9 mouse cellular contexts compared by ENCODE assay signal in genomic region chr1:132765887-132766651, GRCm38 (mm10). TPM values are rescaled to one million over a fixed set of nuclear protein-coding genes. Genes with fewer than 3 reads are reported as not detected.
A peak's percentile ranks its signal among the peaks of the same experiment; 100 is the strongest.
DNase-seq lines count a peak whose midpoint lies in the region; ATAC-seq and TF ChIP-seq lines count a peak whose summit lies in the region.
"Had no signal": no experiment of that assay in that cellular context is flagged by ENCODE, and none has a peak within 500 bp of the region (broad histone marks: within the 10 kb centered on the region; RNA-seq: fewer than 3 reads in every experiment).

No protein-coding gene starts in this region.

- peaks cover 6% of the 10 kb centered on the region for H3K4me1 ChIP-seq in heart, embryonic 11.5 days (ENCODE audit: control insufficient read depth, insufficient read depth, low read length)
- H3K4me1 ChIP-seq in hindbrain, embryonic 11.5 days (replicated peaks; ENCODE audit: control insufficient read depth, insufficient read depth, low read length) = peaks cover 4% of the 10 kb centered on the region; the same call in 1 of the 2 replicates
- H3K4me1 ChIP-seq in midbrain, embryonic 12.5 days = peaks cover 21% of the 10 kb centered on the region
- H3K4me1 ChIP-seq: liver, embryonic 13.5 days had no signal

- 34% methylated on average over 16 of the region's 16 CpGs for WGBS in heart, embryonic 11.5 days (ENCODE audit: insufficient replicate concordance)
- WGBS in hindbrain, embryonic 11.5 days = 35% methylated on average over 16 of the region's 16 CpGs
- WGBS in midbrain, embryonic 12.5 days = 27% methylated on average over 16 of the region's 16 CpGs

- H3K36me3 ChIP-seq in heart, embryonic 11.5 days (ENCODE audit: control insufficient read depth, insufficient read depth, low read length) = no peaks in the 10 kb centered on the region
- H3K36me3 ChIP-seq in hindbrain, embryonic 11.5 days (ENCODE audit: control insufficient read depth, insufficient read depth, low read length) = no peaks in the 10 kb centered on the region
- H3K36me3 ChIP-seq in midbrain, embryonic 12.5 days = no peaks in the 10 kb centered on the region
- H3K36me3 ChIP-seq: liver, embryonic 13.5 days had no signal

- H3K27ac ChIP-seq in heart, embryonic 11.5 days (ENCODE audit: low read depth, low read length) = no peak overlapping the region
- H3K27ac ChIP-seq in hindbrain, embryonic 11.5 days (ENCODE audit: low read depth, low read length) = peak overlapping the region; percentile 3; the same call in 1 of the 2 replicates
- H3K27ac ChIP-seq in midbrain, embryonic 12.5 days (replicated peaks) = peak overlapping the region; percentile 69
- H3K27ac ChIP-seq in gastrocnemius, adult 2 months = no peak overlapping the region
- H3K27ac ChIP-seq: liver, embryonic 13.5 days had no signal

- no peaks in the 10 kb centered on the region for H3K9me3 ChIP-seq in heart, embryonic 11.5 days (replicated peaks; ENCODE audit: control insufficient read depth, low read length)
- no peaks in the 10 kb centered on the region for H3K9me3 ChIP-seq in hindbrain, embryonic 11.5 days (ENCODE audit: control insufficient read depth, low read length)
- no peaks in the 10 kb centered on the region for H3K9me3 ChIP-seq in midbrain, embryonic 12.5 days
- H3K9me3 ChIP-seq: liver, embryonic 13.5 days had no signal

- TF ChIP-seq CTCF in gastrocnemius, adult 2 months (IDR thresholded peaks at IDR 0.05) = no peak

- DNase-seq in heart, postnatal 14 days = no peak
- DNase-seq in R1 (ENCODE audit: low read depth, low spot score) = peak; percentile 45
- peak; percentile 61 for DNase-seq in hindbrain, embryonic 11.5 days (ENCODE audit: low spot score)
- DNase-seq in ovary, postnatal 14 days (ENCODE audit: low spot score) = no peak
- DNase-seq in gastrocnemius, adult 2 months = no peak
- DNase-seq: liver, embryonic 13.5 days had no signal

- H3K4me2 ChIP-seq in heart, embryonic 11.5 days = peak overlapping the region; percentile 29
- H3K4me2 ChIP-seq in hindbrain, embryonic 11.5 days (replicated peaks; ENCODE audit: low read depth, low read length) = peak overlapping the region; percentile 41
- peak overlapping the region; percentile 58 for H3K4me2 ChIP-seq in midbrain, embryonic 12.5 days (replicated peaks)
- H3K4me2 ChIP-seq: liver, embryonic 13.5 days had no signal

- intact Hi-C loops in heart, postnatal 14 days (cut with DNase I) = no loop called here
- intact Hi-C loops in gastrocnemius, adult 2 months (cut with DNase I) = no loop called here

- no peak overlapping the region for H3K4me3 ChIP-seq in heart, embryonic 11.5 days (ENCODE audit: low read depth, low read length)
- 0 out of 2 replicates have a peak overlapping the region, but pooled peaks have one; percentile 1 for H3K4me3 ChIP-seq in hindbrain, embryonic 11.5 days (ENCODE audit: low read depth, low read length)
- peak overlapping the region; percentile 31 for H3K4me3 ChIP-seq in midbrain, embryonic 12.5 days
- H3K4me3 ChIP-seq in gastrocnemius, adult 2 months = no peak overlapping the region
- H3K4me3 ChIP-seq: liver, embryonic 13.5 days had no signal

- no peaks in the 10 kb centered on the region for H3K27me3 ChIP-seq in heart, embryonic 11.5 days (ENCODE audit: control insufficient read depth, insufficient read depth, low read length)
- no peaks in the 10 kb centered on the region for H3K27me3 ChIP-seq in hindbrain, embryonic 11.5 days (ENCODE audit: control insufficient read depth, insufficient read depth, low read length)
- H3K27me3 ChIP-seq in midbrain, embryonic 12.5 days = peaks cover 3% of the 10 kb centered on the region; the same call in 1 of the 2 replicates
- H3K27me3 ChIP-seq: liver, embryonic 13.5 days had no signal

- no peak overlapping the region for H3K9ac ChIP-seq in heart, embryonic 11.5 days (ENCODE audit: low read depth, low read length)
- 0 out of 2 replicates have a peak overlapping the region, but pooled peaks have one; percentile 28 for H3K9ac ChIP-seq in hindbrain, embryonic 11.5 days (ENCODE audit: low read depth, low read length)
- peak overlapping the region; percentile 25 for H3K9ac ChIP-seq in midbrain, embryonic 12.5 days (replicated peaks)
- H3K9ac ChIP-seq: liver, embryonic 13.5 days had no signal

- no peak for ATAC-seq in heart, embryonic 11.5 days (replicated peaks; ENCODE audit: insufficient number of reproducible peaks, low FRiP score, low TSS enrichment)
- ATAC-seq in hindbrain, embryonic 11.5 days (ENCODE audit: low FRiP score) = peak; percentile 89
- peak; percentile 87 for ATAC-seq in midbrain, embryonic 12.5 days (ENCODE audit: low FRiP score, low read depth)
- ATAC-seq in monocyte, adult 5-6 weeks (replicated peaks; ENCODE audit: insufficient number of reproducible peaks, low FRiP score, low TSS enrichment, poor library complexity, severe bottlenecking) = no peak

RNA-seq across cellular contexts. Expression of gene Nfasc, which starts 24.5 kb away (rescaled TPM):
- polyA plus RNA-seq in heart, embryonic 11.5 days (2014; fragmentation: Nextera tagmentation; extraction: Ambion mirVana) = 0.15 and 0.24 TPM in 2 replicates
- under 1 TPM; 0.41 to 0.53 TPM for total RNA-seq in heart, postnatal 14 days (2021)
- 26.9 and 38.0 TPM in 2 replicates for polyA plus RNA-seq in hindbrain, embryonic 11.5 days (2014; fragmentation: Nextera tagmentation; extraction: Ambion mirVana)
- polyA plus RNA-seq in midbrain, embryonic 12.5 days (2016; fragmentation: Nextera tagmentation; extraction: Ambion mirVana) = 32.8 and 40.8 TPM in 2 replicates
- total RNA-seq in monocyte, adult 5-6 weeks (2017) = not detected in 3 replicates
- under 1 TPM; 0.25 to 0.28 TPM for total RNA-seq in gastrocnemius, adult 2 months (2021)

Comparison
In these comparisons a context has a peak if more than half of its experiments do, and no peak if none do; other contexts are left out.
1. ATAC-seq: peak in hindbrain, embryonic 11.5 days (single experiment) and midbrain, embryonic 12.5 days (single experiment); none in heart, embryonic 11.5 days (single experiment) and monocyte, adult 5-6 weeks (single experiment).
2. H3K27ac ChIP-seq: peak in hindbrain, embryonic 11.5 days (single experiment) and midbrain, embryonic 12.5 days (single experiment); none in heart, embryonic 11.5 days (single experiment) and gastrocnemius, adult 2 months (single experiment).
3. H3K4me3 ChIP-seq: peak in hindbrain, embryonic 11.5 days (single experiment) and midbrain, embryonic 12.5 days (single experiment); none in heart, embryonic 11.5 days (single experiment) and gastrocnemius, adult 2 months (single experiment).
4. DNase-seq: peak in R1 (single experiment) and hindbrain, embryonic 11.5 days (single experiment); none in heart, postnatal 14 days (0 of 2), ovary, postnatal 14 days (single experiment) and gastrocnemius, adult 2 months (single experiment).
5. Peak in every context shown above with its lines, with median percentiles within 50 percentile points of each other: H3K4me2 ChIP-seq.